Mouse (Mus musculus): ENCODE results near the gene 9530068E07Rik. TPM values are rescaled to one million over a fixed set of nuclear protein-coding genes. Genes with fewer than 3 reads are reported as not detected.
A peak's percentile ranks its signal among the peaks of the same experiment; 100 is the strongest.
"Not testable (repeated sequence)": the region's sequence is repeated elsewhere in the genome, so short reads cannot be mapped to it uniquely, and the experiment has no call there.

Gene 9530068E07Rik
- polyA plus RNA-seq, 1 experiment from 2014 or later: 124 TPM

GRCm38 (mm10) chr11:52386892-52387291, 9.3 kb upstream of the 9530068E07Rik start:
- no peak overlapping the region for H3K4me3 ChIP-seq (ENCODE audit: low read depth, low read length)
- ATAC-seq (no peak), DNase-seq (ENCODE audit: low spot score) (no peak)
- peaks cover 58% of the 10 kb centered on the region for H3K36me3 ChIP-seq (ENCODE audit: control insufficient read depth, insufficient read depth, low read length)
- H3K4me1 ChIP-seq (ENCODE audit: control insufficient read depth, insufficient read depth, low read length): no peaks in the 10 kb centered on the region
- H3K4me2 ChIP-seq (ENCODE audit: low read length): no peak overlapping the region
- no peak overlapping the region for H3K27ac ChIP-seq (ENCODE audit: low read depth, low read length)
- no peaks in the 10 kb centered on the region for H3K9me3 ChIP-seq (replicated peaks; ENCODE audit: control insufficient read depth, low read length)
- H3K27me3 ChIP-seq (replicated peaks; ENCODE audit: control insufficient read depth, insufficient read depth, low read length): no peaks in the 10 kb centered on the region
- no peak overlapping the region for H3K9ac ChIP-seq (ENCODE audit: low read length)
- WGBS: 90% methylated on average over 3 of the region's 3 CpGs

GRCm38 (mm10) chr11:52388150-52388549, 8.1 kb upstream of the 9530068E07Rik start:
- Histone ChIP-seq H3K9ac (ENCODE audit: low read length) (no peak overlapping the region), H3K27me3 (replicated peaks; ENCODE audit: control insufficient read depth, insufficient read depth, low read length) (no peaks in the 10 kb centered on the region), H3K4me1 (ENCODE audit: control insufficient read depth, insufficient read depth, low read length) (no peaks in the 10 kb centered on the region), H3K4me2 (ENCODE audit: low read length) (no peak overlapping the region), H3K27ac (ENCODE audit: low read depth, low read length) (no peak overlapping the region), H3K9me3 (replicated peaks; ENCODE audit: control insufficient read depth, low read length) (no peaks in the 10 kb centered on the region), H3K36me3 (ENCODE audit: control insufficient read depth, insufficient read depth, low read length) (peaks cover 53% of the 10 kb centered on the region), H3K4me3 (ENCODE audit: low read depth, low read length) (no peak overlapping the region)
- DNase-seq (ENCODE audit: low spot score) (no peak), ATAC-seq (no peak)
- WGBS: 92% methylated on average over 12 of the region's 12 CpGs

- not testable (repeated sequence) for H3K27me3 ChIP-seq (replicated peaks; ENCODE audit: control insufficient read depth, insufficient read depth, low read length); DNase-seq (ENCODE audit: low spot score); H3K4me1 ChIP-seq (ENCODE audit: control insufficient read depth, insufficient read depth, low read length); H3K4me3 ChIP-seq (ENCODE audit: low read depth, low read length); ATAC-seq; H3K9ac ChIP-seq (ENCODE audit: low read length); H3K9me3 ChIP-seq (replicated peaks; ENCODE audit: control insufficient read depth, low read length); H3K4me2 ChIP-seq (ENCODE audit: low read length); H3K27ac ChIP-seq (ENCODE audit: low read depth, low read length)
- H3K36me3 ChIP-seq (ENCODE audit: control insufficient read depth, insufficient read depth, low read length): peaks cover 46% of the 10 kb centered on the region
- WGBS: 93% methylated on average over 5 of the region's 5 CpGs
Observed at GRCm38 (mm10) chr11:52388979-52389378, 7.2 kb upstream of the 9530068E07Rik start.

GRCm38 (mm10) chr11:52389933-52390332, 6.3 kb upstream of the 9530068E07Rik start:
- no peak overlapping the region for H3K4me2 ChIP-seq (ENCODE audit: low read length)
- H3K9me3 ChIP-seq (replicated peaks; ENCODE audit: control insufficient read depth, low read length): no peaks in the 10 kb centered on the region
- no peaks in the 10 kb centered on the region for H3K27me3 ChIP-seq (replicated peaks; ENCODE audit: control insufficient read depth, insufficient read depth, low read length)
- DNase-seq (ENCODE audit: low spot score) (no peak), ATAC-seq (no peak)
- no peak overlapping the region for H3K9ac ChIP-seq (ENCODE audit: low read length)
- no peak overlapping the region for H3K27ac ChIP-seq (ENCODE audit: low read depth, low read length)
- no peak overlapping the region for H3K4me3 ChIP-seq (ENCODE audit: low read depth, low read length)
- no peaks in the 10 kb centered on the region for H3K4me1 ChIP-seq (ENCODE audit: control insufficient read depth, insufficient read depth, low read length)
- 93% methylated on average over 7 of the region's 7 CpGs for WGBS
- H3K36me3 ChIP-seq (ENCODE audit: control insufficient read depth, insufficient read depth, low read length): peaks cover 38% of the 10 kb centered on the region

GRCm38 (mm10) chr11:52394494-52394893, 1.7 kb upstream of the 9530068E07Rik start:
- Histone ChIP-seq H3K27me3 (replicated peaks; ENCODE audit: control insufficient read depth, insufficient read depth, low read length) (no peaks in the 10 kb centered on the region), H3K9ac (ENCODE audit: low read length) (no peak overlapping the region), H3K36me3 (ENCODE audit: control insufficient read depth, insufficient read depth, low read length) (no peaks in the 10 kb centered on the region), H3K27ac (ENCODE audit: low read depth, low read length) (no peak overlapping the region), H3K4me1 (ENCODE audit: control insufficient read depth, insufficient read depth, low read length) (peaks cover 2% of the 10 kb centered on the region; the same call in 1 of the 2 replicates), H3K4me2 (ENCODE audit: low read length) (no peak overlapping the region), H3K9me3 (replicated peaks; ENCODE audit: control insufficient read depth, low read length) (no peaks in the 10 kb centered on the region; the same call in 1 of the 2 replicates), H3K4me3 (ENCODE audit: low read depth, low read length) (no peak overlapping the region)
- ATAC-seq (no peak), DNase-seq (ENCODE audit: low spot score) (no peak)
- 82% methylated on average over 4 of the region's 4 CpGs for WGBS

GRCm38 (mm10) chr11:52395343-52395742, 885 bp upstream of the 9530068E07Rik start:
- no peak overlapping the region for H3K9ac ChIP-seq (ENCODE audit: low read length)
- no peak overlapping the region for H3K4me2 ChIP-seq (ENCODE audit: low read length)
- DNase-seq (ENCODE audit: low spot score) (no peak), ATAC-seq (no peak)
- H3K27me3 ChIP-seq (replicated peaks; ENCODE audit: control insufficient read depth, insufficient read depth, low read length): no peaks in the 10 kb centered on the region
- peaks cover 2% of the 10 kb centered on the region; the same call in 1 of the 2 replicates for H3K4me1 ChIP-seq (ENCODE audit: control insufficient read depth, insufficient read depth, low read length)
- 29% methylated on average over 4 of the region's 4 CpGs for whole genome bisulfite sequencing
- no peaks in the 10 kb centered on the region for H3K36me3 ChIP-seq (ENCODE audit: control insufficient read depth, insufficient read depth, low read length)
- no peaks in the 10 kb centered on the region; the same call in 1 of the 2 replicates for H3K9me3 ChIP-seq (replicated peaks; ENCODE audit: control insufficient read depth, low read length)
- no peak overlapping the region for H3K4me3 ChIP-seq (ENCODE audit: low read depth, low read length)
- H3K27ac ChIP-seq (ENCODE audit: low read depth, low read length): no peak overlapping the region

- 1% methylated on average over 33 of the region's 33 CpGs for WGBS
- peak overlapping the region; percentile 62 for H3K4me2 ChIP-seq (ENCODE audit: low read length)
- H3K27ac ChIP-seq (ENCODE audit: low read depth, low read length): peak overlapping the region; percentile 93
- no peaks in the 10 kb centered on the region; the same call in 1 of the 2 replicates for H3K9me3 ChIP-seq (replicated peaks; ENCODE audit: control insufficient read depth, low read length)
- peak overlapping the region; percentile 92 for H3K4me3 ChIP-seq (ENCODE audit: low read depth, low read length)
- H3K9ac ChIP-seq (ENCODE audit: low read length): peak overlapping the region; percentile 95
- DNase-seq (ENCODE audit: low spot score) (peak; percentile 53), ATAC-seq (peak; percentile 85)
- 0 out of 2 replicates have a peak, but pooled peaks cover 3% of the 10 kb centered on the region for H3K36me3 ChIP-seq (ENCODE audit: control insufficient read depth, insufficient read depth, low read length)
- no peaks in the 10 kb centered on the region for H3K27me3 ChIP-seq (replicated peaks; ENCODE audit: control insufficient read depth, insufficient read depth, low read length)
- H3K4me1 ChIP-seq (ENCODE audit: control insufficient read depth, insufficient read depth, low read length): peaks cover 2% of the 10 kb centered on the region; the same call in 1 of the 2 replicates
Observed at GRCm38 (mm10) chr11:52396597-52397188, 465 bp downstream of the 9530068E07Rik start.

- Histone ChIP-seq H3K9ac (ENCODE audit: low read length) (peak overlapping the region; percentile 95; the same call in 1 of the 2 replicates), H3K4me2 (ENCODE audit: low read length) (peak overlapping the region; percentile 62), H3K36me3 (ENCODE audit: control insufficient read depth, insufficient read depth, low read length) (0 out of 2 replicates have a peak, but pooled peaks cover 3% of the 10 kb centered on the region), H3K9me3 (replicated peaks; ENCODE audit: control insufficient read depth, low read length) (no peaks in the 10 kb centered on the region; the same call in 1 of the 2 replicates), H3K4me1 (ENCODE audit: control insufficient read depth, insufficient read depth, low read length) (peaks cover 2% of the 10 kb centered on the region; the same call in 1 of the 2 replicates), H3K27ac (ENCODE audit: low read depth, low read length) (no peak overlapping the region), H3K27me3 (replicated peaks; ENCODE audit: control insufficient read depth, insufficient read depth, low read length) (no peaks in the 10 kb centered on the region), H3K4me3 (ENCODE audit: low read depth, low read length) (peak overlapping the region; percentile 92)
- ATAC-seq (no peak), DNase-seq (ENCODE audit: low spot score) (no peak)
- WGBS: 92% methylated on average over 4 of the region's 4 CpGs
Observed at GRCm38 (mm10) chr11:52397385-52397987, 1.3 kb downstream of the 9530068E07Rik start.

GRCm38 (mm10) chr11:52401476-52401875, 5.2 kb downstream of the 9530068E07Rik start:
- Histone ChIP-seq H3K4me3 (ENCODE audit: low read depth, low read length) (no peak overlapping the region), H3K27ac (ENCODE audit: low read depth, low read length) (no peak overlapping the region), H3K36me3 (ENCODE audit: control insufficient read depth, insufficient read depth, low read length) (peaks cover 34% of the 10 kb centered on the region), H3K9me3 (replicated peaks; ENCODE audit: control insufficient read depth, low read length) (no peaks in the 10 kb centered on the region; the same call in 1 of the 2 replicates), H3K9ac (ENCODE audit: low read length) (no peak overlapping the region), H3K4me1 (ENCODE audit: control insufficient read depth, insufficient read depth, low read length) (peaks cover 2% of the 10 kb centered on the region; the same call in 1 of the 2 replicates), H3K4me2 (ENCODE audit: low read length) (no peak overlapping the region), H3K27me3 (replicated peaks; ENCODE audit: control insufficient read depth, insufficient read depth, low read length) (no peaks in the 10 kb centered on the region)
- 66% methylated on average over 2 of the region's 2 CpGs for WGBS
- ATAC-seq (no peak), DNase-seq (ENCODE audit: low spot score) (no peak)
